Mouse (Mus musculus): ENCODE measurements around the gene Ubxn11. TPM values are rescaled to one million over a fixed set of nuclear protein-coding genes. Genes with fewer than 3 reads are reported as not detected.

The Ubxn11 gene
- total RNA-seq, 2 experiments from 2014 or later: 6.5 to 10.7 TPM

- ATAC-seq (replicated peaks; ENCODE audit: poor library complexity): peak; percentile 70
Measured at GRCm38 (mm10) chr4:134117012-134117411, 14.6 kb downstream of the Ubxn11 start.

- 0 out of 2 replicates have a peak, but pooled peaks have one; percentile 17 for ATAC-seq (replicated peaks; ENCODE audit: poor library complexity)
Measured at GRCm38 (mm10) chr4:134118126-134118800, 15.9 kb downstream of the Ubxn11 start.

- ATAC-seq (replicated peaks; ENCODE audit: poor library complexity): no peak
Measured at GRCm38 (mm10) chr4:134119042-134119441, 16.7 kb downstream of the Ubxn11 start.

- peak; percentile 33 for ATAC-seq (replicated peaks; ENCODE audit: poor library complexity)
Measured at GRCm38 (mm10) chr4:134119644-134120043, 17.3 kb downstream of the Ubxn11 start.

GRCm38 (mm10) chr4:134120192-134120805 lies 17.9 kb downstream of the Ubxn11 start:
- no peak for ATAC-seq (replicated peaks; ENCODE audit: poor library complexity)

- no peak for ATAC-seq (replicated peaks; ENCODE audit: poor library complexity)
Measured at GRCm38 (mm10) chr4:134120916-134121315, 18.5 kb downstream of the Ubxn11 start.

- peak; percentile 7; the same call in 1 of the 2 replicates for ATAC-seq (replicated peaks; ENCODE audit: poor library complexity)
Measured at GRCm38 (mm10) chr4:134121571-134121970, 19.2 kb downstream of the Ubxn11 start.

- no peak for ATAC-seq (replicated peaks; ENCODE audit: poor library complexity)
Measured at GRCm38 (mm10) chr4:134122281-134122680, 19.9 kb downstream of the Ubxn11 start.

- ATAC-seq (replicated peaks; ENCODE audit: poor library complexity): no peak
Measured at GRCm38 (mm10) chr4:134123147-134123546, 20.8 kb downstream of the Ubxn11 start.

- ATAC-seq (replicated peaks; ENCODE audit: poor library complexity): peak; percentile 52
Measured at GRCm38 (mm10) chr4:134123680-134124551, 21.5 kb downstream of the Ubxn11 start.

GRCm38 (mm10) chr4:134125383-134126060 lies 23.2 kb downstream of the Ubxn11 start:
- no peak for ATAC-seq (replicated peaks; ENCODE audit: poor library complexity)

- no peak for ATAC-seq (replicated peaks; ENCODE audit: poor library complexity)
Measured at GRCm38 (mm10) chr4:134126300-134127120, 24.1 kb downstream of the Ubxn11 start.

- ATAC-seq (replicated peaks; ENCODE audit: poor library complexity): no peak
Measured at GRCm38 (mm10) chr4:134127121-134127455, 24.7 kb downstream of the Ubxn11 start.

GRCm38 (mm10) chr4:134127793-134128192 lies 25.4 kb downstream of the Ubxn11 start:
- ATAC-seq (replicated peaks; ENCODE audit: poor library complexity): no peak

- ATAC-seq (replicated peaks; ENCODE audit: poor library complexity): peak; percentile 73
Measured at GRCm38 (mm10) chr4:134128221-134128982, 26.0 kb downstream of the Ubxn11 start, which contains the start of gene Sh3bgrl3. Gene Sh3bgrl3, minus strand, starts transcription at chr4:134128789.

- peak; percentile 33 for ATAC-seq (replicated peaks; ENCODE audit: poor library complexity)
Measured at GRCm38 (mm10) chr4:134128983-134129362, 26.6 kb downstream of the Ubxn11 start.

- ATAC-seq (replicated peaks; ENCODE audit: poor library complexity): peak; percentile 56
Measured at GRCm38 (mm10) chr4:134129482-134129881, 27.1 kb downstream of the Ubxn11 start.

GRCm38 (mm10) chr4:134132117-134132516 lies 29.7 kb downstream of the Ubxn11 start:
- no peak for ATAC-seq (replicated peaks; ENCODE audit: poor library complexity)

- ATAC-seq (replicated peaks; ENCODE audit: poor library complexity): no peak
Measured at GRCm38 (mm10) chr4:134132519-134133095, 30.2 kb downstream of the Ubxn11 start.

Data from megakaryocyte progenitor cell, adult 5-6 weeks (primary cell).